Comparison of ENCODE assay signal across 11 mouse cellular contexts in genomic region chr5:110806676-110807075, GRCm38 (mm10). TPM values are rescaled to one million over a fixed set of nuclear protein-coding genes. Genes with fewer than 3 reads are reported as not detected.
A peak's percentile ranks its signal among the peaks of the same experiment; 100 is the strongest.
DNase-seq lines count a peak whose midpoint lies in the region; ATAC-seq and TF ChIP-seq lines count a peak whose summit lies in the region.
"Had no signal": no experiment of that assay in that cellular context is flagged by ENCODE, and none has a peak within 500 bp of the region (broad histone marks: within the 10 kb centered on the region; RNA-seq: fewer than 3 reads in every experiment).

No protein-coding gene starts in this region.

- peaks cover 53% of the 10 kb centered on the region for H3K36me3 ChIP-seq in forebrain, embryonic 13.5 days (ENCODE audit: poor library complexity, severe bottlenecking)
- peaks cover 62% of the 10 kb centered on the region for H3K36me3 ChIP-seq in forebrain, embryonic 10.5 days (replicated peaks)
- peaks cover 48% of the 10 kb centered on the region for H3K36me3 ChIP-seq in limb, embryonic 12.5 days
- H3K36me3 ChIP-seq in limb, embryonic 10.5 days = peaks cover 63% of the 10 kb centered on the region
- H3K36me3 ChIP-seq in liver, postnatal 0 days (replicated peaks; ENCODE audit: insufficient read depth, low read length) = peaks cover 41% of the 10 kb centered on the region
- H3K36me3 ChIP-seq in thymus, adult 2 months (ENCODE audit: control insufficient read depth, insufficient read depth, low read length) = no peaks in the 10 kb centered on the region

- peak overlapping the region; percentile 94; the same call in 1 of the 2 replicates for H3K4me3 ChIP-seq in forebrain, embryonic 13.5 days
- H3K4me3 ChIP-seq in forebrain, embryonic 10.5 days = no peak overlapping the region; the same call in 1 of the 2 replicates
- no peak overlapping the region for H3K4me3 ChIP-seq in limb, embryonic 12.5 days (replicated peaks)
- H3K4me3 ChIP-seq in limb, embryonic 10.5 days = no peak overlapping the region
- H3K4me3 ChIP-seq in liver, postnatal 0 days (ENCODE audit: low read depth, low read length) = peak overlapping the region; percentile 82; the same call in 1 of the 2 replicates
- no peak overlapping the region for H3K4me3 ChIP-seq in thymus, adult 2 months (ENCODE audit: control insufficient read depth, insufficient read depth, low read length)
- H3K4me3 ChIP-seq: layer of hippocampus, adult 2 months had no signal

- ATAC-seq in forebrain, embryonic 13.5 days = no peak
- no peak for ATAC-seq in limb, embryonic 12.5 days (ENCODE audit: insufficient number of reproducible peaks, insufficient read depth, low FRiP score, low TSS enrichment, low read depth)
- ATAC-seq in liver, postnatal 0 days = no peak
- ATAC-seq: CD4-positive, CD25-positive, alpha-beta regulatory T cell, adult 4 months had no signal

- no peak for DNase-seq in forebrain, embryonic 10.5 days (ENCODE audit: extremely low spot score, low spot score)
- DNase-seq in limb, embryonic 10.5 days (ENCODE audit: low spot score) = no peak
- peak; percentile 68 for DNase-seq in R1 (ENCODE audit: low read depth, low spot score)
- no peak for DNase-seq in liver, postnatal 0 days
- DNase-seq in thymus, adult 2 months = no peak
- DNase-seq: kidney, adult 11 months; lung, postnatal 36 days had no signal

- H3K9me3 ChIP-seq in forebrain, embryonic 13.5 days (replicated peaks) = no peaks in the 10 kb centered on the region
- H3K9me3 ChIP-seq in forebrain, embryonic 10.5 days = no peaks in the 10 kb centered on the region
- H3K9me3 ChIP-seq in limb, embryonic 12.5 days = no peaks in the 10 kb centered on the region
- H3K9me3 ChIP-seq in limb, embryonic 10.5 days (replicated peaks) = no peaks in the 10 kb centered on the region
- no peaks in the 10 kb centered on the region for H3K9me3 ChIP-seq in liver, postnatal 0 days (ENCODE audit: low read length)

- H3K4me1 ChIP-seq in forebrain, embryonic 13.5 days = peaks cover 47% of the 10 kb centered on the region
- peaks cover 34% of the 10 kb centered on the region for H3K4me1 ChIP-seq in forebrain, embryonic 10.5 days
- H3K4me1 ChIP-seq in limb, embryonic 12.5 days (replicated peaks) = peaks cover 33% of the 10 kb centered on the region
- H3K4me1 ChIP-seq in limb, embryonic 10.5 days = peaks cover 35% of the 10 kb centered on the region
- peaks cover 60% of the 10 kb centered on the region for H3K4me1 ChIP-seq in liver, postnatal 0 days (ENCODE audit: insufficient read depth)
- H3K4me1 ChIP-seq in thymus, adult 2 months (replicated peaks; ENCODE audit: control insufficient read depth, insufficient read depth, low read length) = peaks cover 20% of the 10 kb centered on the region

- 91% methylated on average over 1 of the region's 1 CpGs for WGBS in forebrain, embryonic 13.5 days
- WGBS in forebrain, embryonic 10.5 days = 84% methylated on average over 1 of the region's 1 CpGs
- WGBS in limb, embryonic 12.5 days = 91% methylated on average over 1 of the region's 1 CpGs
- 94% methylated on average over 1 of the region's 1 CpGs for WGBS in limb, embryonic 10.5 days
- WGBS in liver, postnatal 0 days (ENCODE audit: insufficient replicate concordance) = 76% methylated on average over 1 of the region's 1 CpGs
- WGBS in thymus, adult 2 months = 86% methylated on average over 1 of the region's 1 CpGs

- no peak overlapping the region for H3K27ac ChIP-seq in forebrain, embryonic 13.5 days
- no peak overlapping the region for H3K27ac ChIP-seq in forebrain, embryonic 10.5 days
- no peak overlapping the region for H3K27ac ChIP-seq in limb, embryonic 12.5 days
- H3K27ac ChIP-seq in limb, embryonic 10.5 days = no peak overlapping the region
- H3K27ac ChIP-seq in liver, postnatal 0 days (ENCODE audit: low read depth) = peak overlapping the region; percentile 98
- H3K27ac ChIP-seq in thymus, adult 2 months (ENCODE audit: control insufficient read depth, insufficient read depth, low read length) = no peak overlapping the region

- peak overlapping the region; percentile 99; the same call in 1 of the 2 replicates for H3K4me2 ChIP-seq in forebrain, embryonic 13.5 days
- H3K4me2 ChIP-seq in limb, embryonic 12.5 days = no peak overlapping the region
- H3K4me2 ChIP-seq in liver, postnatal 0 days (ENCODE audit: low read depth, low read length) = peak overlapping the region; percentile 85

- 0 out of 2 replicates have a peak overlapping the region, but pooled peaks have one; percentile 16 for H3K9ac ChIP-seq in forebrain, embryonic 13.5 days
- 0 out of 2 replicates have a peak overlapping the region, but pooled peaks have one; percentile 23 for H3K9ac ChIP-seq in limb, embryonic 12.5 days (replicated peaks)
- 0 out of 2 replicates have a peak overlapping the region, but pooled peaks have one; percentile 22 for H3K9ac ChIP-seq in liver, postnatal 0 days (replicated peaks)

- H3K27me3 ChIP-seq in forebrain, embryonic 13.5 days = no peaks in the 10 kb centered on the region
- no peaks in the 10 kb centered on the region for H3K27me3 ChIP-seq in forebrain, embryonic 10.5 days (ENCODE audit: poor library complexity, severe bottlenecking)
- no peaks in the 10 kb centered on the region for H3K27me3 ChIP-seq in limb, embryonic 12.5 days
- no peaks in the 10 kb centered on the region for H3K27me3 ChIP-seq in limb, embryonic 10.5 days (ENCODE audit: low read depth, poor library complexity, severe bottlenecking)
- no peaks in the 10 kb centered on the region for H3K27me3 ChIP-seq in liver, postnatal 0 days (ENCODE audit: insufficient read depth, low read length)
- H3K27me3 ChIP-seq in thymus, adult 2 months (ENCODE audit: control insufficient read depth, insufficient read depth, low read length) = no peaks in the 10 kb centered on the region

- no peak for TF ChIP-seq EP300 in liver, postnatal 0 days (IDR thresholded peaks at IDR 0.05; ENCODE audit: low read depth)

- TF ChIP-seq CTCF in liver, postnatal 0 days (IDR thresholded peaks at IDR 0.05; ENCODE audit: low read depth) = no peak
- TF ChIP-seq CTCF in thymus, adult 2 months (IDR thresholded peaks at IDR 0.05; ENCODE audit: borderline replicate concordance, control insufficient read depth, extremely low read depth, insufficient read depth, low read length, poor library complexity) = no peak

- TF ChIP-seq POLR2A in thymus, adult 2 months (IDR thresholded peaks at IDR 0.05; ENCODE audit: control insufficient read depth, extremely low read depth, insufficient read depth, low read length, poor library complexity) = no peak

RNA-seq across cellular contexts. Expression of gene Ulk1, which starts 3.2 kb away (rescaled TPM):
- polyA plus RNA-seq in forebrain, embryonic 13.5 days (2015; fragmentation: Nextera tagmentation; extraction: Ambion mirVana) = 32.4 and 38.2 TPM in 2 replicates
- polyA plus RNA-seq in forebrain, embryonic 10.5 days (2016; fragmentation: Nextera tagmentation; extraction: Ambion mirVana) = 18.3 and 22.0 TPM in 2 replicates
- polyA plus RNA-seq in limb, embryonic 12.5 days (2016; fragmentation: Nextera tagmentation; extraction: Ambion mirVana) = 28.2 and 29.6 TPM in 2 replicates
- polyA plus RNA-seq in limb, embryonic 10.5 days (2016; fragmentation: Nextera tagmentation; extraction: Ambion mirVana) = 27.5 and 32.2 TPM in 2 replicates
- 7.9 and 8.1 TPM in 2 replicates for polyA plus RNA-seq in liver, postnatal 0 days (2015; fragmentation: Nextera tagmentation; extraction: Ambion mirVana)
- 130 and 136 TPM in 2 replicates for polyA plus RNA-seq in thymus, adult 2 months (2012; rRNA removed)

RNA-seq across cellular contexts. Expression of gene Pus1, which starts 26.2 kb away (rescaled TPM):
- 27.3 and 27.7 TPM in 2 replicates for polyA plus RNA-seq in forebrain, embryonic 13.5 days (2015; fragmentation: Nextera tagmentation; extraction: Ambion mirVana)
- polyA plus RNA-seq in forebrain, embryonic 10.5 days (2016; fragmentation: Nextera tagmentation; extraction: Ambion mirVana) = 47.1 and 48.4 TPM in 2 replicates
- 31.5 and 35.5 TPM in 2 replicates for polyA plus RNA-seq in limb, embryonic 12.5 days (2016; fragmentation: Nextera tagmentation; extraction: Ambion mirVana)
- polyA plus RNA-seq in limb, embryonic 10.5 days (2016; fragmentation: Nextera tagmentation; extraction: Ambion mirVana) = 44.2 and 58.7 TPM in 2 replicates
- 16.9 and 19.0 TPM in 2 replicates for polyA plus RNA-seq in liver, postnatal 0 days (2015; fragmentation: Nextera tagmentation; extraction: Ambion mirVana)
- 27.4 and 28.5 TPM in 2 replicates for polyA plus RNA-seq in thymus, adult 2 months (2012; rRNA removed)

RNA-seq across cellular contexts. Expression of gene Hscb, which starts 32.9 kb away (rescaled TPM):
- polyA plus RNA-seq in forebrain, embryonic 13.5 days (2015; fragmentation: Nextera tagmentation; extraction: Ambion mirVana) = 15.6 and 16.9 TPM in 2 replicates
- 27.5 and 29.9 TPM in 2 replicates for polyA plus RNA-seq in forebrain, embryonic 10.5 days (2016; fragmentation: Nextera tagmentation; extraction: Ambion mirVana)
- 30.9 and 33.9 TPM in 2 replicates for polyA plus RNA-seq in limb, embryonic 12.5 days (2016; fragmentation: Nextera tagmentation; extraction: Ambion mirVana)
- polyA plus RNA-seq in limb, embryonic 10.5 days (2016; fragmentation: Nextera tagmentation; extraction: Ambion mirVana) = 27.3 and 33.6 TPM in 2 replicates
- 41.5 and 47.7 TPM in 2 replicates for polyA plus RNA-seq in liver, postnatal 0 days (2015; fragmentation: Nextera tagmentation; extraction: Ambion mirVana)
- polyA plus RNA-seq in thymus, adult 2 months (2012; rRNA removed) = 20.6 and 23.1 TPM in 2 replicates

RNA-seq across cellular contexts. Expression of gene Chek2, which starts 33.1 kb away (rescaled TPM):
- polyA plus RNA-seq in forebrain, embryonic 13.5 days (2015; fragmentation: Nextera tagmentation; extraction: Ambion mirVana) = 25.9 and 28.9 TPM in 2 replicates
- polyA plus RNA-seq in forebrain, embryonic 10.5 days (2016; fragmentation: Nextera tagmentation; extraction: Ambion mirVana) = 47.5 and 51.5 TPM in 2 replicates
- 30.9 and 32.6 TPM in 2 replicates for polyA plus RNA-seq in limb, embryonic 12.5 days (2016; fragmentation: Nextera tagmentation; extraction: Ambion mirVana)
- 40.8 and 45.1 TPM in 2 replicates for polyA plus RNA-seq in limb, embryonic 10.5 days (2016; fragmentation: Nextera tagmentation; extraction: Ambion mirVana)
- 9.2 and 13.2 TPM in 2 replicates for polyA plus RNA-seq in liver, postnatal 0 days (2015; fragmentation: Nextera tagmentation; extraction: Ambion mirVana)
- 16.1 and 16.3 TPM in 2 replicates for polyA plus RNA-seq in thymus, adult 2 months (2012; rRNA removed)

RNA-seq across cellular contexts. Expression of gene Ep400, which starts 36.2 kb away (rescaled TPM):
- 50.1 and 62.3 TPM in 2 replicates for polyA plus RNA-seq in forebrain, embryonic 13.5 days (2015; fragmentation: Nextera tagmentation; extraction: Ambion mirVana)
- 66.8 and 68.8 TPM in 2 replicates for polyA plus RNA-seq in forebrain, embryonic 10.5 days (2016; fragmentation: Nextera tagmentation; extraction: Ambion mirVana)
- polyA plus RNA-seq in limb, embryonic 12.5 days (2016; fragmentation: Nextera tagmentation; extraction: Ambion mirVana) = 42.6 and 50.1 TPM in 2 replicates
- 60.8 and 64.0 TPM in 2 replicates for polyA plus RNA-seq in limb, embryonic 10.5 days (2016; fragmentation: Nextera tagmentation; extraction: Ambion mirVana)
- polyA plus RNA-seq in liver, postnatal 0 days (2015; fragmentation: Nextera tagmentation; extraction: Ambion mirVana) = 9.3 and 10.6 TPM in 2 replicates
- polyA plus RNA-seq in thymus, adult 2 months (2012; rRNA removed) = 155 and 211 TPM in 2 replicates

Comparison
In these comparisons a context has a peak if more than half of its experiments do, and no peak if none do; other contexts are left out.
1. H3K4me3 ChIP-seq: peak in forebrain, embryonic 13.5 days (single experiment) and liver, postnatal 0 days (single experiment); none in forebrain, embryonic 10.5 days (single experiment), limb, embryonic 12.5 days (single experiment), limb, embryonic 10.5 days (single experiment) and thymus, adult 2 months (single experiment).
2. Peak in every context shown above with its lines, with median percentiles within 50 percentile points of each other: H3K9ac ChIP-seq.